Mouse (Mus musculus) cerebellum, adult 9-11 months (tissue): Measurements from ENCODE around the gene Efcab5.
"Not testable (repeated sequence)": the region's sequence is repeated elsewhere in the genome, so short reads cannot be mapped to it uniquely, and the experiment has no call there.

Experiments used
- DNase-seq: peaks from one replicate; pipeline ENCODE4 v3.0.0; 2022

Efcab5 gene

GRCm38 (mm10) chr11:77174531-77174930 lies 14.2 kb downstream of the Efcab5 start:
- DNase-seq: no peak

GRCm38 (mm10) chr11:77173731-77174130 lies 15.0 kb downstream of the Efcab5 start:
- DNase-seq: peak; percentile 7

GRCm38 (mm10) chr11:77160744-77161143 lies 28.0 kb downstream of the Efcab5 start:
- no peak for DNase-seq

- no peak for DNase-seq
These were observed 28.4 kb downstream of the Efcab5 start for GRCm38 (mm10) chr11:77160341-77160740.

GRCm38 (mm10) chr11:77154214-77154613 lies 34.6 kb downstream of the Efcab5 start:
- DNase-seq: no peak

GRCm38 (mm10) chr11:77150806-77151205 lies 38.0 kb downstream of the Efcab5 start:
- no peak for DNase-seq

GRCm38 (mm10) chr11:77149783-77150630 lies 38.8 kb downstream of the Efcab5 start:
- DNase-seq: not testable (repeated sequence)

- no peak for DNase-seq
These were observed 40.0 kb downstream of the Efcab5 start for GRCm38 (mm10) chr11:77148774-77149173.

GRCm38 (mm10) chr11:77147753-77148152 lies 41.0 kb downstream of the Efcab5 start:
- no peak for DNase-seq

GRCm38 (mm10) chr11:77145423-77145822 lies 43.3 kb downstream of the Efcab5 start:
- no peak for DNase-seq

- no peak for DNase-seq
These were observed 46.8 kb downstream of the Efcab5 start for GRCm38 (mm10) chr11:77141938-77142337.

GRCm38 (mm10) chr11:77139976-77140375 lies 48.8 kb downstream of the Efcab5 start:
- DNase-seq: no peak

GRCm38 (mm10) chr11:77133450-77133849 lies 55.3 kb downstream of the Efcab5 start:
- DNase-seq: no peak

- no peak for DNase-seq
These were observed 56.2 kb downstream of the Efcab5 start for GRCm38 (mm10) chr11:77132580-77132979.

- no peak for DNase-seq
These were observed 60.2 kb downstream of the Efcab5 start for GRCm38 (mm10) chr11:77128562-77128961.

- DNase-seq: no peak
These were observed 77.6 kb downstream of the Efcab5 start for GRCm38 (mm10) chr11:77111141-77111540.

GRCm38 (mm10) chr11:77108442-77108841 lies 80.3 kb downstream of the Efcab5 start:
- no peak for DNase-seq

GRCm38 (mm10) chr11:77107872-77108271 lies 80.9 kb downstream of the Efcab5 start:
- DNase-seq: not testable (repeated sequence)

GRCm38 (mm10) chr11:77106961-77107360 lies 81.8 kb downstream of the Efcab5 start:
- no peak for DNase-seq

GRCm38 (mm10) chr11:77100137-77100937 lies 88.4 kb downstream of the Efcab5 start:
- peak; percentile 67 for DNase-seq

- DNase-seq: no peak
These were observed 90.3 kb downstream of the Efcab5 start for GRCm38 (mm10) chr11:77098332-77098972.

- DNase-seq: no peak
These were observed 91.8 kb downstream of the Efcab5 start for GRCm38 (mm10) chr11:77096991-77097390.

- DNase-seq: no peak
These were observed 92.2 kb downstream of the Efcab5 start for GRCm38 (mm10) chr11:77096581-77096980.
